Mouse (Mus musculus): Measurements from ENCODE around the gene Slc6a6.

DNA sequence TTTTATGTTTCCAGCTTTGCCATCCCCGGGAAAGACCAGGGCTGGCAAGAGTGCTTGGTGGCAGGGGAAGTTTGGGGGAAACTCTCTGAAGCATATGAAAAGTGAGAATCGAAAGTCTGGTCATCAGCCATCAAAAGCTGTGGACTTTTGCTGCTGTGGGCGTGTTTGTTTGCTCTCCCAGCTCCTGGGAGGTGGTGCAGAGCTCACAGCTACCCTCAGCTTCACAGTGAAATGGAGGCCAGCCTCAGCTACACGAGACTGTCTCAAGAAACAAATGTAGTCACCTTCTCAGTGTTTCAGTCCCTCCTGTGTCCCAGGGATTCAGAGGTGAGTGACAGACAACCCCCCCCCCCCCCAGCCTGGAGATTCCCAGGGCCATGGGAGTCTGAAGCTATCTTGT lies 21.8 kb downstream of the Slc6a6 start:
- TF ChIP-seq CTCF (IDR thresholded peaks at IDR 0.05; ENCODE audit: low read depth, low read length) (no peak), POLR2A (IDR thresholded peaks at IDR 0.05; ENCODE audit: extremely low read depth, insufficient read depth, low read length) (0 out of 2 replicates have a peak, but pooled peaks have one; percentile 16)
